ENCODE assay signal across 8 mouse cellular contexts in the genomic region with DNA sequence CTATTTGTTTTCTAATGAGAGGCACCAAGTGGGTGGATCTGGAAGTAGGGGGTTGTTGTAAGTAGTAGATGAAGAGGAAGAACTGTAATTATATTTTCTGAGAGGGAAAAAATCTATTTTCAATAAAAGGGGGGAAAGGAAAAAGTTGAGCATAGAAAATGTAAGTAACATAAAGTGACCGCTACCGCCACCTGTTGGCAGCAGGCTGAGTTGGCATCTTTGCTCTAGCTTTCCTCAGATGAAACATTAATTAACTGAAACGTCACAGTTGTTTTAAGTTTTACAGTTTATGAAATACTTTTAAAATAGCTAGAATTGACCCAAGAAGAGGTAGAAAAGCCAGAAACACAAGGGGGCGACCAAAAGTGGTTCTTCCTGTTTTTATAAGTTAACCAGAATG. TPM values are rescaled to one million over a fixed set of nuclear protein-coding genes. Genes with fewer than 3 reads are reported as not detected.
DNase-seq lines count a peak whose midpoint lies in the region; ATAC-seq and TF ChIP-seq lines count a peak whose summit lies in the region.

No protein-coding gene starts in this region.

- H3K27ac ChIP-seq in heart, embryonic 12.5 days (ENCODE audit: poor library complexity, severe bottlenecking) = no peak overlapping the region
- H3K27ac ChIP-seq in testis, adult 2 months (ENCODE audit: control insufficient read depth, insufficient read depth, low read depth, low read length) = no peak overlapping the region

- H3K27me3 ChIP-seq in heart, embryonic 12.5 days (replicated peaks) = no peaks in the 10 kb centered on the region
- H3K27me3 ChIP-seq in testis, adult 2 months (ENCODE audit: control insufficient read depth, insufficient read depth, low read length) = no peaks in the 10 kb centered on the region

- no peaks in the 10 kb centered on the region for H3K4me1 ChIP-seq in heart, embryonic 12.5 days (replicated peaks)
- H3K4me1 ChIP-seq in testis, adult 2 months (ENCODE audit: control insufficient read depth, insufficient read depth, low read length) = no peaks in the 10 kb centered on the region

- H3K9ac ChIP-seq in heart, embryonic 12.5 days = no peak overlapping the region

- WGBS in heart, embryonic 12.5 days = 6% methylated on average over 4 of the region's 4 CpGs

- no peak for TF ChIP-seq POLR2A in testis, adult 2 months (IDR thresholded peaks at IDR 0.05; ENCODE audit: control insufficient read depth, low read depth, low read length)

- no peak for ATAC-seq in heart, embryonic 12.5 days (ENCODE audit: insufficient number of reproducible peaks, low FRiP score)

- H3K9me3 ChIP-seq in heart, embryonic 12.5 days (replicated peaks) = no peaks in the 10 kb centered on the region

- H3K36me3 ChIP-seq in heart, embryonic 12.5 days = no peaks in the 10 kb centered on the region
- no peaks in the 10 kb centered on the region for H3K36me3 ChIP-seq in testis, adult 2 months (ENCODE audit: control insufficient read depth, insufficient read depth, low read length)

- no peak overlapping the region for H3K4me3 ChIP-seq in heart, embryonic 12.5 days
- no peak overlapping the region for H3K4me3 ChIP-seq in testis, adult 2 months (ENCODE audit: control insufficient read depth, low read depth, low read length)

- H3K4me2 ChIP-seq in heart, embryonic 12.5 days = no peak overlapping the region

- TF ChIP-seq CTCF in testis, adult 2 months (IDR thresholded peaks at IDR 0.05; ENCODE audit: control insufficient read depth, insufficient read depth, insufficient replicate concordance, low read depth, low read length) = peak; percentile 54; the same call in 1 of the 2 replicates

- DNase-seq in heart, adult 8-10 months (ENCODE audit: low spot score) = peak; percentile 22
- DNase-seq in testis, postnatal 14 days (ENCODE audit: low spot score) = no peak
- peak; percentile 26 for DNase-seq in cerebellum, adult 9-11 months
- peak; percentile 59 for DNase-seq in kidney, adult 9 months
- peak; percentile 74 for DNase-seq in retina, embryonic 14.5 days (ENCODE audit: low spot score)
- DNase-seq in MN1 (ENCODE audit: low spot score) = no peak

RNA-seq across cellular contexts. Expression of gene Cdyl2, which starts 22.8 kb away (rescaled TPM):
- 1 to 10 TPM; 3.4 to 4.4 (median 4.1) TPM for total RNA-seq in heart, adult 8-10 months (2022)
- polyA plus RNA-seq in heart, embryonic 12.5 days (2016; fragmentation: Nextera tagmentation; extraction: Ambion mirVana) = 5.0 and 5.2 TPM in 2 replicates
- polyA plus RNA-seq in testis, adult 2 months (2012; rRNA removed) = 11.3 and 11.9 TPM in 2 replicates

Comparison
In these comparisons a context has a peak if more than half of its experiments do, and no peak if none do; other contexts are left out.
1. DNase-seq: peak in heart, adult 8-10 months (single experiment), cerebellum, adult 9-11 months (single experiment), kidney, adult 9 months (single experiment) and retina, embryonic 14.5 days (single experiment); none in testis, postnatal 14 days (single experiment) and MN1 (single experiment).